Mouse (Mus musculus) heart, postnatal 0 days (tissue): Measurements from ENCODE around the gene Gemin7.

Experiments
- CTCF ChIP-seq: IDR thresholded peaks from 2 replicates; pipeline ENCODE4 v1.5.1; 2016; ENCODE audit warnings: antibody characterized with exemption, control low read depth, low read depth
- EP300 ChIP-seq: IDR thresholded peaks from 2 replicates; pipeline ENCODE4 v1.6.1; 2016; ENCODE audit warnings: antibody characterized with exemption, low read depth

- TF ChIP-seq CTCF (peak; percentile 52), EP300 (peak; percentile 54; the same call in 1 of the 2 replicates)
Observed at GRCm38 (mm10) chr7:19543584-19543983, 33.8 kb downstream of the Gemin7 start.
